Mouse (Mus musculus) testis, adult 2 months (tissue): ENCODE data around the gene Gm7271.

ENCODE experiments used
- CTCF ChIP-seq: fragments of 200-500 bp; IDR thresholded peaks from 2 replicates; pipeline ENCODE4 v1.5.1; 2012; ENCODE audit warnings: low read depth, mild to moderate bottlenecking, inconsistent platforms, low read length, moderate library complexity; ENCODE audit not compliant: control insufficient read depth, insufficient read depth, insufficient replicate concordance
- POLR2A ChIP-seq: fragments of 200-500 bp; IDR thresholded peaks from 2 replicates; pipeline ENCODE4 v1.6.1; 2012; ENCODE audit warnings: low read depth, mild to moderate bottlenecking, inconsistent platforms, low read length, moderate library complexity; ENCODE audit not compliant: control insufficient read depth

GRCm38 (mm10) chr5:76533186-76533585 is 49.3 kb downstream of the Gm7271 start:
- TF ChIP-seq CTCF (no peak), POLR2A (no peak)
